Mouse (Mus musculus): ENCODE results near the gene Kcnip2.

The Kcnip2 gene

DNA sequence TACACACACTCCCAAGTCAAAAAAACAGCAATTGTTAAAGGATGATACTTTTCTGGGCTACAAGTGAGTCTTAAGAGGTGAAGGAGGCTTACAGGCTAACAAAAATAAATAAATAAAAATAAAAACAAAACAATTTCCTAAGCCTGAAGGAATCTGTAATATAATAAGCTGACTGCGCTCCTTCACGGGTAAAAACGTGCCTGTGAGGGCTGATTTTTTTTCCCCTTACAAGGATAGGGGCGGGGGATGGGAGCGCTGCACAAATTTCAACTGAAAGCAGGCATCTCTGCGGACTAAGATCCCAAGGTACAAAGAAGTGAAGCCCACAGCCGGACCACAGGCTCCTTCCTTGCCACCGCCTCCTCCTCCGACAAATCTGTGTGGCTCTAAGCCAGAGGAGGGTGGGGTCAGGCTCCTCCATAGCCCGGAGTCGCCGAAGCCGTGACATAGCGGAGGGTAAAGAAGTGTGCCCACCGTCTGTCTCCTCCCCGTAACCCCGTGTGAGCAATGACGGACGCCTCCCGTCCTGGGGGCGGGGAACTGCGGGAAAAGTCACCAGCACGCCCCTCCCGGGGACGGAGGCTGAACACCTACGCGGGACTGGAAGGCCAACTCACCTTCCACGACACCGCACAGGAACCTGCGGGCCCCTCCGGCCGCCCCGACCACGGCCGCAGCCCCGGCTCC is 33.4 kb downstream of the Kcnip2 start:
- DNase-seq (ENCODE audit: low read depth in 2 of 2, low spot score in 2 of 2) = peak; percentile 52 to 56

GRCm38 (mm10) chr19:45781676-45782075 is 34.2 kb downstream of the Kcnip2 start:
- DNase-seq (ENCODE audit: low read depth in 2 of 2, low spot score in 2 of 2) = no peak

GRCm38 (mm10) chr19:45780350-45780915 is 35.4 kb downstream of the Kcnip2 start:
- peak in 1 of 2 experiments; percentile 27 for DNase-seq (ENCODE audit: low read depth in 2 of 2, low spot score in 2 of 2)

DNA sequence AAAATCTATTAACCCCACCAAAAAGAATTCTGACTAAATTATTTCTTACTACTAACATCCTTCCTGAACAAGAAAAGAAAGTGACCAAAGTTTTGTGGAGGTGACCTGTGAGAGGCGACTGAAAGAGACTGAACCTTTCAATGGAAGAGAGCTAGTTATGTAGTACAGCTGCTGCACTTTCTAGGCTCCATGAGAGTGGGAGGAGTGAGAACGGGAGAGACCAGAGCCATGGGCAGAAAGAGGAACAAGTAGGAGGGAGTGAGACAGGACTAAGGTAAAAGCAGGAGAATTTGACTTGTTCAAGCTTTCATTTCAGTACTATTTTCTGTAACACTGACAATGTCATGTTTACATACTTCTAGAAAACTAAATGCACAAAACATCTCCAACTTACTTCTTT is 40.4 kb downstream of the Kcnip2 start:
- no peak for DNase-seq (ENCODE audit: low read depth in 2 of 2, low spot score in 2 of 2)

- DNase-seq (ENCODE audit: low read depth in 2 of 2, low spot score in 2 of 2) = no peak
Observed at GRCm38 (mm10) chr19:45771501-45771900, 44.4 kb downstream of the Kcnip2 start.

DNA sequence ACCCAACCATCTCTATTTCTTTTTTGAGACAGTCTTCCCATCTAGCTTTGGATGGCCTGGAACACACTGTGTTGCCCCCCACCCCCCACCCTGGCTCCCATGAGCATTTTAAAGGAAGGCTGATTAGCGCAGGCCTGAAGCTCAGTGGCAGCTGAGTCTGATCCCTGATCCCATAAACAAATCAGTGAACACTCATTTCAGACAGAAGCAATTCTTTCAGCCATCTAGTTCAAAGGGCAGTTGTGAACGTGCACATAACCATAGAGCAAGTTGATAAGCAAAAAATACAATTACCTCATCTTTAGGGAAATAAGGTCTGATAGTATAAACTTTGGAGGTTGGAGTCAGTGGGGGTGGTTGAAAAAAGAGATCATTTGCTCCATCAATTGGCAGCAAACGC is 55.1 kb downstream of the Kcnip2 start:
- DNase-seq (ENCODE audit: low read depth in 2 of 2, low spot score in 2 of 2) = no peak

DNA sequence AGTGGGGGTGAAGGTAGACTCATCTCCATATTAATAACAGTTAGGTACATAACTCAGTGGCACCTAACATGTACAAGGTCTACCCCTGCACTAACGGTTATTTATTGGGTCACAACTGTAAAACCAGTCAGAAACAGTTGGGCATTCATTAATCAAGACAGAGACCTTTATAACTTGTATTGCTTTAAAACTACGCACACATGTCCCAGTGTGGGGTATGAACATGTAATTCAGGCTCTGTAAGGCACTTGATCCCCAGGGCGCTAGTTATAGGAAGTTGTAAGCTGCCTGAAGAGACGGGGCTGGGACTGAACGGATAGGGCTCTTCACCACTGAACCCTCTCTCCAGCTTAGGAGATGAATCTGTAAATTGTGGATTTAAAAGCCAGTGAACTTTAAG is 57.2 kb downstream of the Kcnip2 start:
- DNase-seq (ENCODE audit: low read depth in 2 of 2, low spot score in 2 of 2) = no peak

DNA sequence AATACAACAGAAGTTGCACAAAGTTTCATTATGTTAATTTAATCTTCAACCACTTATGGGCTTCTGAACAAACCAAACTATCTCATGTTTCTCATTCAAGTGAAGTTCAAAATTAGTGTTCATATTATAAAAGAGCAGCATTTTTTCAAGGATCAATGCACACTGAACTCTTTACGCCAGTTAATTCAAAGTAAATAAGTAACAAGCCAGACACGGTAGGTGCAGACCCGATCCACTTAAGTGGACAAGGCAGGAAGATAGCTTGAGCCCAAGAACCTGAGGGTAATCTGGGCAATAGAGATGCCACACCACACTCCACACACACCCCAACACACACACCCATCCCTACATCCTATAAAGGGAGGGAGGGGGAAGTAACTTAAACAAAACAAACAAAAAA is 62.3 kb downstream of the Kcnip2 start:
- DNase-seq (ENCODE audit: low read depth in 2 of 2, low spot score in 2 of 2) = no peak

DNA sequence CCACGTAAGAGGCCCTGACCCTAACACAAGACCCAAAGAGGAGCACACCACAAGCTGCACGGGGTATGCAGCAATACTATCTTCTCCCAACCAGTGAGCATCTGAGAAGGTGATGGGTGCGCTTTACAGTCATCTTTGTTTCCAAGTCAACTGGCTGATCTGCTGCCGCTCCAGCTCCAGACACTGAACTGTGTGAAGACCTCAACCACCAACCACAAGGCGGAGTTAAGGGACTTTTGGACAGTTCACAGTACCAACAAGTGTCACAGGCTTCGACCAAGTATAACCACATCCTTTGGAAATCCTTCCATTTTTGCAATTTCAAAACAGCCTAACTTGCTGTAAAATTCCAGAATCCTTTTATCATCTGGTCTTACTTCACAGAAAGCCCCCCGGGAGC is 64.0 kb downstream of the Kcnip2 start:
- peak in 1 of 2 experiments; percentile 36 for DNase-seq (ENCODE audit: low read depth in 2 of 2, low spot score in 2 of 2)

- peak; percentile 77 to 86 for DNase-seq (ENCODE audit: low read depth in 2 of 2, low spot score in 2 of 2)
Observed at GRCm38 (mm10) chr19:45749243-45750043, 66.4 kb downstream of the Kcnip2 start, which contains the start of gene Npm3. Npm3 (minus strand) TSS chr19:45749591.

- DNase-seq (ENCODE audit: low read depth in 2 of 2, low spot score in 2 of 2) = peak; percentile 35 to 47
Observed at GRCm38 (mm10) chr19:45748691-45749242, 67.1 kb downstream of the Kcnip2 start.

GRCm38 (mm10) chr19:45748206-45748605 is 67.7 kb downstream of the Kcnip2 start:
- DNase-seq (ENCODE audit: low read depth in 2 of 2, low spot score in 2 of 2) = no peak

DNA sequence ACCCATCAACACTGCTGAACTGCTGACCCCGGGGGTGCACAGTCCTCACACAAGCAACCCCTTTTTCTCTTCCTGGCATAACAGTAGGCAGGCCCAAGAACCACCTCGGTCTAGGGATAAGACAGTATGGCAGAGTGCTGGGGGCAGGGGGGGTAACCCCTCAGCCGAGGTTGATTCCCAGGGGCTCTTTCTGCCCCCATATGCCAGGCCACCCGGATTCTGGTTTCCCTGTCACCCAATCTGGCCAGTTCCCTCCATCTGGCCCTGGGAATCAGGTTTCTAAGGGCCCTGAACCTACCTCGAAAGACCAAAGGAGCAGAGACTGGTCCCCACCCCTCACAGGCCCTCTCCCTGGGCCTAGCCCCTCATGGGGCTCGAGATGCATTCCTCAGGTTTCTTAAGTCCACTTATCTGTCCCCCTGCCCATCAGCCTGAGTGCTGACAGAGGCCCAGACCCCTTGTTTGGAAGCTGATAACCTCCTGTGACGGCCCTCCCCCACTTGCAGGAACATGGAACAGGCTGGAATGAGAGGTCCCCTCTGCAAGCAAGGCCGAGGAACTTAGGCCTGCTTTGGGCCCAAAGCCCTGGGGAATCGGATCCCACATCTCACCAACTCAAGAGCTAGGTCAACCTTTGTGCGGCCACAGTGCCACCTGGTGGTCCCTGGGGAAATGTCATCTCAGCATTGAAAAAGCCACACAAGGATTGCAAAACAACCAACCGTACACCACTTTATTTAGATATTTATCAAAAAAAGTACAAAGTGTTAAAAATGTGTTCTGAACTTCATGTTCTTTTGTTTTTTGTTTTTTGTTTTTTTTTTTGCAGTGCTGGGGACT is 68.6 kb downstream of the Kcnip2 start:
- peak; percentile 72 to 85 for DNase-seq (ENCODE audit: low read depth in 2 of 2, low spot score in 2 of 2)

DNA sequence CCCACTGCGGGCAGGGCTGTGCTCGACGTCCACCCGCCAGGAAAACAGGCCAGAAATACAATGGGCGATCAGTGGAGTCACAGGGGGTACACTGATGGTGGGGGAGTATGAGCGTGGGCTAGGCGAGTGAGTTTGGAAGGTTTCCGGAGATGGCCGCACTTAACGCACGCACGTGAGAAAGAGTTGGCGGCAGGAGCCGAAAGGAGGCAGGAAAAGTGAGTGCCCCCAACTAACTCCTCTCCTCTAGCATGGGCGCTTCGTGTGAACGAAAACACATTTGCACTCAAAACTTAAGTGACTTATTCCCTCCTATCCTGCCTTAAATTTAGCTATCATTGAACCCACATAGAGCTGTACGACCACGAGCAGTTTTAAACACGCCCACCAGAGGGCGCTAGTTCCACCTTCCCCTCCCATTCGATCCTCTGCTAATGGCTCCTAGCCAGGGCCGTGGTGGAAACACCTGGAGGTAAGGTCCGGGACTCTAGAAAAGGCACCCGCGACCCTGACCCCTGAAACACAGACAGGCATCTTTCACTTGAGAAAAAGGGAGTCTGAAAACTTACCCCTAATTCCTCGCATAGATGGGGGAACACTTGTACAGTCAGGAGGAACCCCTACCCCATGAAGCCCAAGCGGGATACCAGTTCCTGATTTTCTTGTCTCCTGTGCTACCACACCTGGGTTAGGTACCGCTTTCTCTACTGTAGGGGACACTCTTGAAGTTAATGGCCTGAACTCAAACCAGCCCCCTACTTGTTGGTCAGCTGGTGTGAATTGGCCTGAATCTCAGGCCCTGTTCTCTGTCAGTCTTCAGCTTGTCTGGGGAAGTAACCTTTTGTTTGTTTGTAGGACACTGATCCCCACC is 69.5 kb downstream of the Kcnip2 start:
- peak; percentile 68 to 72 for DNase-seq (ENCODE audit: low read depth in 2 of 2, low spot score in 2 of 2)

- no peak for DNase-seq (ENCODE audit: low read depth in 2 of 2, low spot score in 2 of 2)
Observed at GRCm38 (mm10) chr19:45745344-45746152, 70.3 kb downstream of the Kcnip2 start.

DNA sequence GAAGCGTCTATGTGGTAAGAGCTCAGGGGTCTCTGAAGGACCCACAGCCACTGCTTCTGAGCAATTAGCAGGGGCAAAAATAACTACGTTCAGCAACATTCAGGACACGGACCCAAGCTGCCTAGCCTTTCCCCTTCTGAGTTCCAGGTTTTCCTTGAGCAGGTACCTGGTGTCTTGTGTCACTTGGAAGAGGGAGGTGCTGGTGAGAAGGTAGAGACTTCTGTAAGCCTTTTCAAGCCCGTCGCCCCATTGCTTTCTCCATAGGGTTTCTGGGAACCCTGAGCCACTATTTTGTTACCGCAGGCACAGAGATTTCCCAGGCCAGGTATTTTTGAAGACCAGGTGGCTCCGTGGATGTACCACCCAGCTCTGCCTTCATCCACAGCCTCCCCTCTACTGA is 72.2 kb downstream of the Kcnip2 start:
- no peak for DNase-seq (ENCODE audit: low read depth in 2 of 2, low spot score in 2 of 2)

GRCm38 (mm10) chr19:45742984-45743575 is 72.8 kb downstream of the Kcnip2 start:
- no peak for DNase-seq (ENCODE audit: low read depth in 2 of 2, low spot score in 2 of 2)

DNA sequence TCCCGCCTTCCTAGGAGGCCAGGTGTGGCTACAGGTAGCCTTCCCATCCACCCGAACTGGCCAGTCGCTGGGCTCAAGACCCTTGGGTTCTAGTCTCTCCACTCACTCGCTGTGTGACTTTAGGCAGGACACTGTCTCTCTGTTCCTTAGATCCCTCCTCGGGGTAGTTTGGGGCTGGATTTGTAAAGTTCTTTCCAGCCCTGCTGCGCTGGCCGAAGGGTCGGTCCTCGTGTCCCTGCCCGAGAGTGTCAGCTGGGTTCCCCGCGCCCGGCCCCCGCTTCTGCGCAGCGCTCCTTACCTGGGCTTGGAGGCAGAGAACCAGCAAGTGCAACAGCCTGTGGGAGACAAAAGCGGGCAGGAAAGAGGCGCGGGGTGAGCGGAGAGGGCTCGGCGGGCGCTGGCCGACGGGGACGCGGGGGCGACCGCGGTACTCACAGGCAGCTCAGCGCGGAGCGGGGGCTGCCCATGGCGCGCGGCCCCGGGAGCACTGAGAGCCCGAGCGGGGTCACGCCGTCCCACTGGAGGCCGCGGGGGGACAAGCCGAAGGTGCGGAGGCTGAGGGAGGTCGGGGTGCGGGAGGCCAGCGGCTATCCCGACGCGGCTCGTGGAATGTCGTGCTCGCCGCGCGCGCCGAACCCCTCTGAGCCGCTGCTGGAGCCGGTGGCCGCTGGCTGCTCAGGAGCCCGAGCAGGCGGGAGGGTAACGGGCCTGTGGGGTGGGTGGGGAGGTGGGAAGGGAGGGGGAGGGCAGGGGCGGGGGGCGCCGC is 73.5 kb downstream of the Kcnip2 start, which contains the start of gene Fgf8:
Gene Fgf8 (minus strand): TSS at position 698 of the 766 bp plus-strand sequence.
- peak; percentile 31 to 42 for DNase-seq (ENCODE audit: low read depth in 2 of 2, low spot score in 2 of 2)
